Mouse (Mus musculus) heart, postnatal 14 days (tissue): ENCODE measurements around the gene Sbpl. TPM values are rescaled to one million over a fixed set of nuclear protein-coding genes. Genes with fewer than 3 reads are reported as not detected.
A peak's percentile ranks its signal among the peaks of the same experiment; 100 is the strongest.

Experiments
- DNase-seq, 2 experiments: peaks; one replicate each; pipeline ENCODE4 v3.0.0; 2021 to 2022
- intact Hi-C: fragments of 180-260 bp; cut with DNase I; formaldehyde crosslinking; loops from one replicate; pipeline ENCODE4 v1.15.1; 2025
- long read RNA-seq, 2 experiments: library from polyadenylated mRNA; stranded (forward); transcript quantifications; one replicate each; pipeline ENCODE4 v2.0.0; 2021
- total RNA-seq, 2 experiments: library from RNA; stranded (reverse); gene quantifications; 2 replicates each; pipeline ENCODE4 v1.2.3; 2021

The Sbpl gene
- not detected for total RNA-seq
- long read RNA-seq, experiment 1 = 0 reads
- long read RNA-seq, experiment 2 = 0 reads

GRCm38 (mm10) chr17:23955174-23955573 is at the start of gene Sbpl:
Gene Sbpl, minus strand, starts transcription at chr17:23955274.
- no peak for DNase-seq
- intact Hi-C loops = no loop called here

GRCm38 (mm10) chr17:24004071-24004665 is 49.1 kb upstream of the Sbpl start:
- no peak for DNase-seq
- intact Hi-C loops = no loop called here

GRCm38 (mm10) chr17:24000404-24000803 is 45.3 kb upstream of the Sbpl start:
- intact Hi-C loops = no loop called here
- DNase-seq = peak; percentile 74 to 85

- no peak for DNase-seq
- intact Hi-C loops = no loop called here
These were observed 43.3 kb upstream of the Sbpl start for GRCm38 (mm10) chr17:23998383-23998782.

GRCm38 (mm10) chr17:23997901-23998300 is 42.8 kb upstream of the Sbpl start, which contains the start of gene Prss22:
Gene Prss22, minus strand, starts transcription at chr17:23998100.
- intact Hi-C loops = no loop called here
- DNase-seq = no peak

GRCm38 (mm10) chr17:23995421-23995820 is 40.3 kb upstream of the Sbpl start:
- no peak for DNase-seq
- intact Hi-C loops = no loop called here

- no peak for DNase-seq
- intact Hi-C loops = no loop called here
These were observed 39.6 kb upstream of the Sbpl start for GRCm38 (mm10) chr17:23994667-23995066.

GRCm38 (mm10) chr17:23993559-23994428 is 38.7 kb upstream of the Sbpl start:
- intact Hi-C loops = loop anchor here (2.0 kb wide), 1 partner anchor 25 kb away; no protein-coding TSS in a partner anchor
- DNase-seq = peak; percentile 85 to 93

GRCm38 (mm10) chr17:23992789-23993553 is 37.9 kb upstream of the Sbpl start:
- DNase-seq = no peak
- intact Hi-C loops = loop anchor here (2.0 kb wide), 1 partner anchor 24 kb away; no protein-coding TSS in a partner anchor

GRCm38 (mm10) chr17:23989802-23990201 is 34.7 kb upstream of the Sbpl start:
- DNase-seq = no peak
- intact Hi-C loops = no loop called here

GRCm38 (mm10) chr17:23984989-23985388 is 29.9 kb upstream of the Sbpl start:
- no peak for DNase-seq
- intact Hi-C loops = no loop called here

GRCm38 (mm10) chr17:23982912-23983311 is 27.8 kb upstream of the Sbpl start:
- intact Hi-C loops = no loop called here
- no peak for DNase-seq

- DNase-seq = no peak
- intact Hi-C loops = no loop called here
These were observed 25.3 kb upstream of the Sbpl start, which contains the start of gene Prss30 for GRCm38 (mm10) chr17:23980297-23980909. Gene Prss30, minus strand, starts transcription at chr17:23980566.

- intact Hi-C loops = no loop called here
- DNase-seq = no peak
These were observed 24.4 kb upstream of the Sbpl start for GRCm38 (mm10) chr17:23979471-23979870.

- intact Hi-C loops = no loop called here
- no peak for DNase-seq
These were observed 21.6 kb upstream of the Sbpl start for GRCm38 (mm10) chr17:23976665-23977064.

GRCm38 (mm10) chr17:23971315-23971714 is 16.2 kb upstream of the Sbpl start:
- DNase-seq = no peak
- intact Hi-C loops = no loop called here

- intact Hi-C loops = loop anchor here (1.0 to 2.0 kb wide), 2 partner anchors 24 to 46 kb away; no protein-coding TSS in a partner anchor
- DNase-seq = peak; percentile 74 to 83
These were observed 14.2 kb upstream of the Sbpl start for GRCm38 (mm10) chr17:23969231-23969630.

- intact Hi-C loops = loop anchor here (1.0 to 2.0 kb wide), 2 partner anchors 24 to 47 kb away; no protein-coding TSS in a partner anchor
- no peak for DNase-seq
These were observed 13.7 kb upstream of the Sbpl start for GRCm38 (mm10) chr17:23968780-23969179.

- intact Hi-C loops = no loop called here
- DNase-seq = no peak
These were observed 11.8 kb upstream of the Sbpl start for GRCm38 (mm10) chr17:23966658-23967401.
